8 mouse cellular contexts compared by ENCODE assay signal in genomic region chr19:19110011-19110768, GRCm38 (mm10). TPM values are rescaled to one million over a fixed set of nuclear protein-coding genes. Genes with fewer than 3 reads are reported as not detected.
A peak's percentile ranks its signal among the peaks of the same experiment; 100 is the strongest.
DNase-seq lines count a peak whose midpoint lies in the region; ATAC-seq lines count a peak whose summit lies in the region.

No protein-coding gene starts in this region.

- peaks cover 37% of the 10 kb centered on the region for H3K27me3 ChIP-seq in heart, embryonic 10.5 days (ENCODE audit: insufficient read depth, poor library complexity, severe bottlenecking)
- peaks cover 55% of the 10 kb centered on the region for H3K27me3 ChIP-seq in kidney, embryonic 15.5 days
- H3K27me3 ChIP-seq in liver, embryonic 12.5 days (replicated peaks), result peaks cover 48% of the 10 kb centered on the region
- H3K27me3 ChIP-seq in neural tube, embryonic 14.5 days (ENCODE audit: control insufficient read depth, insufficient read depth, low read length), result no peaks in the 10 kb centered on the region; the same call in 1 of the 2 replicates

- peak overlapping the region; percentile 96 for H3K4me2 ChIP-seq in kidney, embryonic 15.5 days
- peak overlapping the region; percentile 73 for H3K4me2 ChIP-seq in liver, embryonic 12.5 days
- H3K4me2 ChIP-seq in neural tube, embryonic 14.5 days (ENCODE audit: low read depth, low read length), result peak overlapping the region; percentile 95

- peak; percentile 54 for ATAC-seq in kidney, embryonic 15.5 days (replicated peaks; ENCODE audit: low FRiP score)
- ATAC-seq in liver, embryonic 12.5 days, result no peak
- peak; percentile 68 for ATAC-seq in neural tube, embryonic 14.5 days (ENCODE audit: low read depth)
- no peak for ATAC-seq in monocyte, adult 5-6 weeks (replicated peaks; ENCODE audit: insufficient number of reproducible peaks, low FRiP score, low TSS enrichment, poor library complexity, severe bottlenecking)

- peak overlapping the region; percentile 66 for H3K4me3 ChIP-seq in heart, embryonic 10.5 days
- peak overlapping the region; percentile 49 for H3K4me3 ChIP-seq in kidney, embryonic 15.5 days (replicated peaks)
- H3K4me3 ChIP-seq in liver, embryonic 12.5 days, result peak overlapping the region; percentile 45
- peak overlapping the region; percentile 48 for H3K4me3 ChIP-seq in neural tube, embryonic 14.5 days (ENCODE audit: low read depth, low read length)

- no peaks in the 10 kb centered on the region for H3K36me3 ChIP-seq in heart, embryonic 10.5 days
- H3K36me3 ChIP-seq in kidney, embryonic 15.5 days, result no peaks in the 10 kb centered on the region
- no peaks in the 10 kb centered on the region for H3K36me3 ChIP-seq in liver, embryonic 12.5 days
- H3K36me3 ChIP-seq in neural tube, embryonic 14.5 days (ENCODE audit: control insufficient read depth, insufficient read depth, low read length), result no peaks in the 10 kb centered on the region

- WGBS in heart, embryonic 10.5 days, result 2% methylated on average over 49 of the region's 49 CpGs
- WGBS in kidney, embryonic 15.5 days, result under 1% methylated on average over 49 of the region's 49 CpGs
- 2% methylated on average over 49 of the region's 49 CpGs for WGBS in liver, embryonic 12.5 days (ENCODE audit: insufficient replicate concordance)
- under 1% methylated on average over 49 of the region's 49 CpGs for WGBS in neural tube, embryonic 14.5 days

- no peak overlapping the region for H3K27ac ChIP-seq in heart, embryonic 10.5 days
- no peak overlapping the region for H3K27ac ChIP-seq in kidney, embryonic 15.5 days
- no peak overlapping the region for H3K27ac ChIP-seq in liver, embryonic 12.5 days
- H3K27ac ChIP-seq in neural tube, embryonic 14.5 days (ENCODE audit: low read depth, low read length), result peak overlapping the region; percentile 46

- peaks cover 7% of the 10 kb centered on the region; the same call in 1 of the 2 replicates for H3K4me1 ChIP-seq in heart, embryonic 10.5 days
- peaks cover 14% of the 10 kb centered on the region for H3K4me1 ChIP-seq in kidney, embryonic 15.5 days
- H3K4me1 ChIP-seq in liver, embryonic 12.5 days, result peaks cover 10% of the 10 kb centered on the region; the same call in 1 of the 2 replicates
- H3K4me1 ChIP-seq in neural tube, embryonic 14.5 days (ENCODE audit: control insufficient read depth, insufficient read depth, low read length), result 0 out of 2 replicates have a peak, but pooled peaks cover 8% of the 10 kb centered on the region

- peak overlapping the region; percentile 31; the same call in 1 of the 2 replicates for H3K9ac ChIP-seq in kidney, embryonic 15.5 days
- 0 out of 2 replicates have a peak overlapping the region, but pooled peaks have one; percentile 17 for H3K9ac ChIP-seq in liver, embryonic 12.5 days
- H3K9ac ChIP-seq in neural tube, embryonic 14.5 days (replicated peaks; ENCODE audit: low read depth, low read length), result peak overlapping the region; percentile 46

- peak; percentile 29 for DNase-seq in layer of hippocampus, adult 11-12 months (ENCODE audit: low spot score)
- no peak for DNase-seq in layer of hippocampus, adult 9-10 months (ENCODE audit: low spot score)
- DNase-seq in embryo, embryonic 11.5 days (ENCODE audit: low read depth, low spot score), result peak; percentile 29
- peak; percentile 74 for DNase-seq in heart, embryonic 10.5 days (ENCODE audit: low spot score)

- H3K9me3 ChIP-seq in heart, embryonic 10.5 days, result no peaks in the 10 kb centered on the region
- no peaks in the 10 kb centered on the region for H3K9me3 ChIP-seq in kidney, embryonic 15.5 days (replicated peaks)
- H3K9me3 ChIP-seq in liver, embryonic 12.5 days (replicated peaks), result no peaks in the 10 kb centered on the region
- no peaks in the 10 kb centered on the region for H3K9me3 ChIP-seq in neural tube, embryonic 14.5 days (ENCODE audit: control insufficient read depth, low read length)

RNA-seq across cellular contexts. Expression of gene Rorb, which starts 0.8 kb away (rescaled TPM):
- 0.14 and 0.18 TPM in 2 replicates for polyA plus RNA-seq in heart, embryonic 10.5 days (2016; fragmentation: Nextera tagmentation; extraction: Ambion mirVana)
- polyA plus RNA-seq in kidney, embryonic 15.5 days (2015; fragmentation: Nextera tagmentation; extraction: Ambion mirVana), result 0.22 and 0.35 TPM in 2 replicates
- 0.01 TPM in 2 replicates for polyA plus RNA-seq in liver, embryonic 12.5 days (2016; fragmentation: Nextera tagmentation; extraction: Ambion mirVana)
- 21.9 and 22.7 TPM in 2 replicates for polyA plus RNA-seq in neural tube, embryonic 14.5 days (2014; fragmentation: Nextera tagmentation; extraction: Ambion mirVana)
- total RNA-seq in monocyte, adult 5-6 weeks (2017), result not detected in 3 replicates

Comparison
In these comparisons a context has a peak if more than half of its experiments do, and no peak if none do; other contexts are left out.
1. ATAC-seq: peak in kidney, embryonic 15.5 days (single experiment) and neural tube, embryonic 14.5 days (single experiment); none in liver, embryonic 12.5 days (single experiment) and monocyte, adult 5-6 weeks (single experiment).
2. RNA of gene Rorb, which starts 0.8 kb away (polyA plus RNA-seq): 21.9 to 22.7 TPM in neural tube, embryonic 14.5 days; 0.22 to 0.35 TPM in kidney, embryonic 15.5 days, 0.14 to 0.18 TPM in heart, embryonic 10.5 days and 0.01 TPM in liver, embryonic 12.5 days; every median in the first group is over 10 times any median in the second.
3. Peak in every context shown above with its lines, with median percentiles within 50 percentile points of each other: H3K4me3 ChIP-seq, H3K4me2 ChIP-seq and H3K9ac ChIP-seq.